Mouse (Mus musculus) inflammation-experienced regulatory T-cells, adult 16 weeks (primary cell): Measurements from ENCODE around the gene Galnt6. TPM values are rescaled to one million over a fixed set of nuclear protein-coding genes. Genes with fewer than 3 reads are reported as not detected.

Experiments used
- polyA plus RNA-seq: library from polyadenylated mRNA; unstranded; fragments of 100-300 nt; shearing (Covaris generic); gene quantifications from one replicate; pipeline ENCODE4 v1.2.1, GENCODE M21; 2017

Gene Galnt6
- 189 TPM for polyA plus RNA-seq

DNA sequence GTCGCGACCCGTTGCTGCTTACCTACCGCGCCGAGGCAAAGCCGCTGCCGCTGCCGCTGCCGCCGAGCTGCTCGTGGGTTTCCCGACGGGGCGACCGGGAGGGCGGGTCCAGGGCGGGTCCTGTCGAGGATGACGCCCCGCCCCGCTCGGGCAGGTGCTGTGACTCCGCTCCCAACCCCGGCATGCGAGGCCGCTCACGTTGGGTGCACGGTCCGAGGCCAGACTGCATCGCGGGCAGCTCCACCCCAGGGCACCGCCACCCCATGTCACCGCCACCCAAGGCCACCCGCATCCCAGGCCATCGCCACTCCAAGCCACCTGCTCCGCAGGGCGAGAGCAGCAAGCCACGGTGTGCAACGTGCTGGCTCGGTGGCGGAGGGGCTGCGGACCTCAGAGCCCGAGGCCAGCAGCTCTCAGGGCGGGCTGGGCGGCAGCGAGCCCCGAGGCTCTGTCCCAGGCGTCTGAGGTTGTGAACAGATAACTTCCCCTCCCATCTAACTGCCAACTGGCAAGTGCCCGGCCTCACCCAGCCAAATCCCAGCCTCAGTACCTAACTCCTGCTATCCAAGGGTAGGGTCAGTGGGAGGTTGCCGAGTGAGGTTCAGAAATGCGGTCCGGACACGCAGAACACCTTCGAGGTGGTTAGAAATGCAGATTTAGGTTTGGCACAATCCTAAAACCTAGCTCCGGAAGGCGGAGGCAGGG, at the start of gene Galnt6:
Gene Galnt6, minus strand, starts transcription at position 96 of the 705 bp plus-strand sequence.

GRCm38 (mm10) chr15:100761419-100762185, 32.4 kb upstream of the Galnt6 start, which contains the start of gene Slc4a8:
TSS of gene Slc4a8 (plus strand) at chr15:100761747.

GRCm38 (mm10) chr15:100687430-100687971, 41.7 kb downstream of the Galnt6 start, which contains the start of gene Cela1:
TSS of gene Cela1 (minus strand) at chr15:100687921.

GRCm38 (mm10) chr15:100669337-100669736, 59.8 kb downstream of the Galnt6 start, which contains the start of gene Bin2:
TSS of gene Bin2 (minus strand) at chr15:100669553.

Other genes starting within 250 kb of the Galnt6 start
- gene Csrnp2, start 233.9 kb downstream of the Galnt6 start, polyA plus RNA-seq: 4.0 TPM
- 11.5 TPM for gene Tfcp2, start 177.4 kb downstream of the Galnt6 start, polyA plus RNA-seq
- gene Pou6f1, start 129.4 kb downstream of the Galnt6 start, polyA plus RNA-seq: 8.9 TPM
- gene Dazap2, start 114.0 kb downstream of the Galnt6 start, polyA plus RNA-seq: 610 TPM
- gene Smagp, start 92.4 kb downstream of the Galnt6 start, polyA plus RNA-seq: 0.32 TPM
- gene Bin2, start 59.8 kb downstream of the Galnt6 start, polyA plus RNA-seq: 710 TPM
- gene Cela1, start 41.5 kb downstream of the Galnt6 start, polyA plus RNA-seq: 10.9 TPM
- 23.7 TPM for gene Slc4a8, start 32.4 kb upstream of the Galnt6 start, polyA plus RNA-seq
- gene Scn8a, start 140.5 kb upstream of the Galnt6 start, polyA plus RNA-seq: not detected